Mouse (Mus musculus): ENCODE measurements around the gene Bicra.

DNA sequence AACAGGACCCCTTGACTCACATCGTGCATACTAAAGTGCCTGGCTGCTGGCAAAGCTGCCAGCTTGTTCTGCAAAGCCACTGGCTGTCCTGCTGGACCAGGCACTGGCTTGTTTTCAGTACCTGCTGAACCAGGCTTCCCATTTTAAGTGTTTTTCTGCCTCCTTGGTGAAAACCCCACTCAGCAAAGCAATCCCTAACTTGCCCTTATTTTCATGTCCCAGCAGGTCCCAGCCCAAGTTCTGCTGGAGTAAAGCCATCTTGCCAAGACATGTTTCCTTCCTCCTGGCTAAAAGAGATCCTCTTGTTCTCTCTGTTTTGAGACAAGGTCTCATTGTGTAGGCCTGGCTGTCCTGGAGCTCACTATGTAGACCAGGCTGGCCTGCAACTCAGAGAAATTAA is 103.4 kb downstream of the Bicra start:
- TF ChIP-seq NANOG (IDR thresholded peaks at IDR 0.05; ENCODE audit: borderline replicate concordance, low read length) (no peak), CTCF (conservative IDR thresholded peaks at IDR 0.05; ENCODE audit: low read length) (no peak), POU5F1 (IDR thresholded peaks at IDR 0.05; ENCODE audit: borderline replicate concordance, low read length) (no peak)

Data from E14TG2a.4 (cell line).